Mouse (Mus musculus): ENCODE measurements around the gene Trdn. TPM values are rescaled to one million over a fixed set of nuclear protein-coding genes. Genes with fewer than 3 reads are reported as not detected.

Gene Trdn
- 0.41 TPM for polyA plus RNA-seq (2014; fragmentation: Illumina TruSeq; extraction: RNeasy Lipid Tissue Mini Kit (QIAGEN cat#74804); ENCODE audit: low replicate concordance)

DNA sequence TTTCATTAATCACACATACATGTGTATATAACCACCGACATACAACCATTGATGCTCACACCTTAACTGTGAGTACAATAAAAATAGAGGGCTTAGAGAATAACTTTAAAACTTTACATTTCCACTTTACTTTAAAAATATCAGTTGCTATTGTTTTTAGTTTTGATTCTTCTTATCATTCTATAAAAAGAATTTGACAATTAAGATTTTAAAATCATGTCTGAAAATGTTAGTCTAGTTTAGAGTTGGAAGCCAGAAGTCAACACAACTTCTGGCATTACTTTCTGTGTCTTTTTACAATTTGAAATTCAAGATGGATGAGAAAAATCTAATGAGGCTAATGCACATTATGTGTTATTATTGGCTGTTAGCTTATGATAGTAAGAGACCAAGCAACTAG is at the start of gene Trdn:
Gene Trdn, plus strand, starts transcription at position 301 of the 400 bp plus-strand sequence.

Other genes with a start within 250 kb of the Trdn start
- 0.48 TPM for gene Nkain2, start 190.1 kb upstream of the Trdn start, polyA plus RNA-seq (2014; fragmentation: Illumina TruSeq; extraction: RNeasy Lipid Tissue Mini Kit (QIAGEN cat#74804); ENCODE audit: low replicate concordance)

Measured in small intestine, adult 10 weeks (tissue).